In the genomic region with DNA sequence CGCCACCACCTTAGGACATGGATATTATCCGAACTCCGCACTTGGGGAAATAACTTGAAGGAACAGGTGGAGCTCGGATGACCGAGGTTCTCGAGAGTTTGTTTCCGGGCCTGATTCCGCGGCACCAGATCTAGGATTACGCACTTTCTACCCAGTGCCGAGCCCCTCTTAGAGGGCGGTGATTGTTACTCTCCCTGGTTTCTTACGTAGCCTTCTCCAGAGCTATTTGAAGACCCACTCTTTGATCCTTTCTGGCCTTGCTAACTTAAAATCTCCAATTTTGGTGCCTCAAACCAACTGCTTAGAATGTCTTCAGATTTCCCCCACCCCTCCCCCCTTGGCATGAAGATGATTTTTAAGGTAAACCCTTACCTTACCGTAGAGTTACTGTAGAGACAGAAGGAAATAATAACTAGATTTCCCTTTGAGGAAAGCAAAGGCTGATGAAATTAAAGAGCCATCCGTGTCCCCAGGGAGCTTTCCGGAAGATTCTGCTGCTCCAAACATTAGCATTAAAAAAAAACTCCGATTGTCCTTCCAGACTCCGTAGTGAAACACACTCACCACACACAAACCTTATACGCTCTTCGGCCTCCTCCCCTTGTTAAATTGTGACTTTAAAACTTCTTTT, we compare ENCODE assay signal across 8 mouse cellular contexts. TPM values are rescaled to one million over a fixed set of nuclear protein-coding genes. Genes with fewer than 3 reads are reported as not detected.
DNase-seq lines count a peak whose midpoint lies in the region; ATAC-seq and TF ChIP-seq lines count a peak whose summit lies in the region.

No protein-coding gene starts in this region.

- intact Hi-C loops in left cerebral cortex, postnatal 10 days (cut with DNase I), result no loop called here
- intact Hi-C loops in left cerebral cortex, postnatal 14 days (cut with DNase I), result no loop called here

- no peak for ATAC-seq in forebrain, embryonic 11.5 days (replicated peaks; ENCODE audit: low FRiP score)
- peak; percentile 30; the same call in 1 of the 2 replicates for ATAC-seq in limb, embryonic 13.5 days (ENCODE audit: low FRiP score, low read depth)

- peak overlapping the region; percentile 100 for H3K27ac ChIP-seq in spleen, adult 2 months (ENCODE audit: insufficient read depth, low read length)
- H3K27ac ChIP-seq in forebrain, embryonic 11.5 days (ENCODE audit: low read depth, low read length), result no peak overlapping the region
- no peak overlapping the region for H3K27ac ChIP-seq in limb, embryonic 13.5 days
- H3K27ac ChIP-seq in small intestine, adult 2 months (ENCODE audit: insufficient read depth, low read depth, low read length), result peak overlapping the region; percentile 97

- peaks cover 8% of the 10 kb centered on the region; the same call in 1 of the 2 replicates for H3K4me1 ChIP-seq in spleen, adult 2 months (ENCODE audit: control insufficient read depth, insufficient read depth, insufficient read length)
- peaks cover 7% of the 10 kb centered on the region for H3K4me1 ChIP-seq in forebrain, embryonic 11.5 days (replicated peaks; ENCODE audit: control insufficient read depth, insufficient read depth, low read length)
- H3K4me1 ChIP-seq in limb, embryonic 13.5 days, result peaks cover 10% of the 10 kb centered on the region; the same call in 1 of the 2 replicates
- H3K4me1 ChIP-seq in small intestine, adult 2 months (ENCODE audit: control insufficient read depth, insufficient read depth, insufficient read length, low read length), result peaks cover 10% of the 10 kb centered on the region; the same call in 1 of the 2 replicates

- 3% methylated on average over 20 of the region's 20 CpGs for WGBS in spleen, adult 2 months
- WGBS in forebrain, embryonic 11.5 days, result under 1% methylated on average over 20 of the region's 20 CpGs
- 2% methylated on average over 20 of the region's 20 CpGs for WGBS in limb, embryonic 13.5 days
- WGBS in small intestine, adult 2 months, result 3% methylated on average over 20 of the region's 20 CpGs

- no peak overlapping the region for H3K9ac ChIP-seq in forebrain, embryonic 11.5 days (ENCODE audit: low read length)
- H3K9ac ChIP-seq in limb, embryonic 13.5 days, result peak overlapping the region; percentile 61

- DNase-seq in spleen, adult 2 months (ENCODE audit: low read depth in 1 of 2, low spot score in 2 of 2), result no peak
- no peak for DNase-seq in spleen, postnatal 4 days (ENCODE audit: low spot score in 2 of 2)
- DNase-seq in forebrain, embryonic 11.5 days (ENCODE audit: low spot score), result no peak
- no peak for DNase-seq in left cerebral cortex, postnatal 10 days (ENCODE audit: extremely low spot score in 1 of 2, low spot score in 2 of 2)
- DNase-seq in adrenal gland, postnatal 10 days, result no peak
- no peak for DNase-seq in left cerebral cortex, postnatal 14 days (ENCODE audit: low spot score in 2 of 2)

- H3K9me3 ChIP-seq in forebrain, embryonic 11.5 days (ENCODE audit: control insufficient read depth, low read length), result no peaks in the 10 kb centered on the region
- H3K9me3 ChIP-seq in limb, embryonic 13.5 days, result no peaks in the 10 kb centered on the region

- peak overlapping the region; percentile 63 for H3K4me2 ChIP-seq in forebrain, embryonic 11.5 days (ENCODE audit: low read depth, low read length, severe bottlenecking)
- H3K4me2 ChIP-seq in limb, embryonic 13.5 days (replicated peaks), result peak overlapping the region; percentile 74

- H3K36me3 ChIP-seq in spleen, adult 2 months (ENCODE audit: control insufficient read depth, insufficient read depth, low read length), result no peaks in the 10 kb centered on the region; the same call in 1 of the 2 replicates
- no peaks in the 10 kb centered on the region for H3K36me3 ChIP-seq in forebrain, embryonic 11.5 days (ENCODE audit: control insufficient read depth, insufficient read depth, low read length)
- H3K36me3 ChIP-seq in limb, embryonic 13.5 days, result no peaks in the 10 kb centered on the region
- H3K36me3 ChIP-seq in small intestine, adult 2 months (ENCODE audit: control insufficient read depth, insufficient read depth, low read length), result no peaks in the 10 kb centered on the region

- peak overlapping the region; percentile 88 for H3K4me3 ChIP-seq in spleen, adult 2 months (ENCODE audit: extremely low read depth, insufficient read depth, insufficient read length)
- peak overlapping the region; percentile 43 for H3K4me3 ChIP-seq in forebrain, embryonic 11.5 days (ENCODE audit: low read depth, low read length)
- peak overlapping the region; percentile 61 for H3K4me3 ChIP-seq in limb, embryonic 13.5 days
- H3K4me3 ChIP-seq in small intestine, adult 2 months (ENCODE audit: low read depth, low read length), result peak overlapping the region; percentile 70

- no peaks in the 10 kb centered on the region for H3K27me3 ChIP-seq in spleen, adult 2 months (ENCODE audit: control insufficient read depth, insufficient read depth, low read length)
- peaks cover 54% of the 10 kb centered on the region for H3K27me3 ChIP-seq in forebrain, embryonic 11.5 days (ENCODE audit: control insufficient read depth, insufficient read depth, low read length)
- peaks cover 82% of the 10 kb centered on the region for H3K27me3 ChIP-seq in limb, embryonic 13.5 days
- H3K27me3 ChIP-seq in small intestine, adult 2 months (ENCODE audit: control insufficient read depth, insufficient read depth, low read length), result no peaks in the 10 kb centered on the region

- no peak for TF ChIP-seq POLR2A in spleen, adult 2 months (IDR thresholded peaks at IDR 0.05; ENCODE audit: low read depth, low read length)
- TF ChIP-seq POLR2A in small intestine, adult 2 months (IDR thresholded peaks at IDR 0.05; ENCODE audit: low read depth, low read length), result no peak

- no peak for TF ChIP-seq CTCF in spleen, adult 2 months (IDR thresholded peaks at IDR 0.05; ENCODE audit: extremely low read depth, insufficient read depth, insufficient read length, insufficient replicate concordance)
- no peak for TF ChIP-seq CTCF in small intestine, adult 2 months (IDR thresholded peaks at IDR 0.05; ENCODE audit: extremely low read depth, insufficient read length, insufficient replicate concordance, low read depth, low read length)

RNA-seq across cellular contexts. Expression of a gene that starts 0.4 kb away (rescaled TPM):
- polyA plus RNA-seq in spleen, adult 2 months (2012; rRNA removed), result 40.7 and 46.4 TPM in 2 replicates
- 1.5 and 1.7 TPM in 2 replicates for polyA plus RNA-seq in forebrain, embryonic 11.5 days (2014; fragmentation: Nextera tagmentation; extraction: Ambion mirVana)
- 2.9 and 3.3 TPM in 2 replicates for polyA plus RNA-seq in limb, embryonic 13.5 days (2015; fragmentation: Nextera tagmentation; extraction: Ambion mirVana)
- 14.9 and 34.7 TPM in 2 replicates for polyA plus RNA-seq in small intestine, adult 2 months (2012; rRNA removed)
- 1 to 10 TPM; 2.9 TPM for total RNA-seq in left cerebral cortex, postnatal 10 days (2021)
- 10 to 100 TPM; 36.1 to 42.0 TPM for total RNA-seq in adrenal gland, postnatal 10 days (2021)
- 1 to 10 TPM; 2.7 to 2.9 TPM for total RNA-seq in left cerebral cortex, postnatal 14 days (2021)

RNA-seq across cellular contexts. Expression of a gene that starts 26.4 kb away (rescaled TPM):
- polyA plus RNA-seq in spleen, adult 2 months (2012; rRNA removed), result 0.12 and 0.22 TPM in 2 replicates
- 13.5 and 16.5 TPM in 2 replicates for polyA plus RNA-seq in forebrain, embryonic 11.5 days (2014; fragmentation: Nextera tagmentation; extraction: Ambion mirVana)
- 9.0 and 10.3 TPM in 2 replicates for polyA plus RNA-seq in limb, embryonic 13.5 days (2015; fragmentation: Nextera tagmentation; extraction: Ambion mirVana)
- polyA plus RNA-seq in small intestine, adult 2 months (2012; rRNA removed), result 0.08 and 0.13 TPM in 2 replicates
- total RNA-seq in left cerebral cortex, postnatal 10 days (2021), result 1 to 10 TPM; 8.7 to 9.2 TPM
- total RNA-seq in adrenal gland, postnatal 10 days (2021), result 1 to 10 TPM; 2.9 to 3.2 TPM
- total RNA-seq in left cerebral cortex, postnatal 14 days (2021), result 10 to 100 TPM in 1 of 2 experiments, 1 to 10 TPM in 1; 8.6 to 10.6 TPM

RNA-seq across cellular contexts. Expression of a gene that starts 55.8 kb away (rescaled TPM):
- polyA plus RNA-seq in spleen, adult 2 months (2012; rRNA removed), result 1.4 and 1.5 TPM in 2 replicates
- polyA plus RNA-seq in forebrain, embryonic 11.5 days (2014; fragmentation: Nextera tagmentation; extraction: Ambion mirVana), result 15.8 and 16.4 TPM in 2 replicates
- 13.9 and 15.0 TPM in 2 replicates for polyA plus RNA-seq in limb, embryonic 13.5 days (2015; fragmentation: Nextera tagmentation; extraction: Ambion mirVana)
- 0.80 and 1.3 TPM in 2 replicates for polyA plus RNA-seq in small intestine, adult 2 months (2012; rRNA removed)
- 1 to 10 TPM; 2.9 to 3.5 TPM for total RNA-seq in left cerebral cortex, postnatal 10 days (2021)
- 1 to 10 TPM; 4.3 to 6.0 TPM for total RNA-seq in adrenal gland, postnatal 10 days (2021)
- total RNA-seq in left cerebral cortex, postnatal 14 days (2021), result 1 to 10 TPM; 2.4 to 2.6 TPM

Comparison
In these comparisons a context has a peak if more than half of its experiments do, and no peak if none do; other contexts are left out.
1. H3K27ac ChIP-seq: peak in spleen, adult 2 months (single experiment) and small intestine, adult 2 months (single experiment); none in forebrain, embryonic 11.5 days (single experiment) and limb, embryonic 13.5 days (single experiment).
2. Peak in every context shown above with its lines, with median percentiles within 50 percentile points of each other: H3K4me3 ChIP-seq.